Mouse (Mus musculus) urinary bladder, postnatal 14 days (tissue): ENCODE results near the gene Zfp558.
"Not testable (repeated sequence)": the region's sequence is repeated elsewhere in the genome, so short reads cannot be mapped to it uniquely, and the experiment has no call there.

ENCODE experiments used
- DNase-seq: peaks from one replicate; pipeline ENCODE4 v3.0.0; 2021; ENCODE audit warnings: low spot score

Zfp558 gene

GRCm38 (mm10) chr9:18478168-18478567 is at the start of gene Zfp558, which contains the start of gene Mbd3l1:
Gene Zfp558 (minus strand): TSS chr9:18478268.
Gene Mbd3l1 (plus strand): TSS chr9:18478359.
- no peak for DNase-seq

GRCm38 (mm10) chr9:18508098-18508497 is 30.0 kb upstream of the Zfp558 start:
- no peak for DNase-seq

GRCm38 (mm10) chr9:18473324-18474128 is 4.5 kb downstream of the Zfp558 start:
- peak; percentile 68 for DNase-seq

- no peak for DNase-seq
These were observed 10.1 kb downstream of the Zfp558 start for GRCm38 (mm10) chr9:18468005-18468404.

GRCm38 (mm10) chr9:18467350-18467749 is 10.7 kb downstream of the Zfp558 start:
- no peak for DNase-seq

- no peak for DNase-seq
These were observed 21.5 kb downstream of the Zfp558 start for GRCm38 (mm10) chr9:18456520-18456919.

- no peak for DNase-seq
These were observed 46.4 kb downstream of the Zfp558 start for GRCm38 (mm10) chr9:18431687-18432086.

GRCm38 (mm10) chr9:18430354-18430753 is 47.7 kb downstream of the Zfp558 start, which contains the start of gene Mbd3l2:
Gene Mbd3l2 (plus strand): TSS chr9:18430654.
- no peak for DNase-seq

- not testable (repeated sequence) for DNase-seq
These were observed 65.7 kb downstream of the Zfp558 start for GRCm38 (mm10) chr9:18412371-18412770.
